Mouse (Mus musculus) adrenal gland, postnatal 10 days (tissue): ENCODE measurements around the gene Olfr603. TPM values are rescaled to one million over a fixed set of nuclear protein-coding genes. Genes with fewer than 3 reads are reported as not detected.
"Not testable (repeated sequence)": the region's sequence is repeated elsewhere in the genome, so short reads cannot be mapped to it uniquely, and the experiment has no call there.

Experiments
- DNase-seq: peaks from one replicate; pipeline ENCODE4 v3.0.0; 2021; ENCODE audit warnings: mixed read lengths
- long read RNA-seq, 2 experiments: library from polyadenylated mRNA; stranded (forward); transcript quantifications; one replicate each; pipeline ENCODE4 v2.0.0; 2021
- microRNA-seq: library from miRNA; unstranded; fragments of <30 nt; microRNA quantifications from one replicate; pipeline ENCODE4 v1.2.0, GENCODE M21; 2021
- total RNA-seq, 2 experiments: library from RNA; stranded (reverse); gene quantifications; 2 replicates each; pipeline ENCODE4 v1.2.3; 2021

Gene Olfr603
- total RNA-seq = not detected
- long read RNA-seq, experiment 1 = 0 reads
- long read RNA-seq, experiment 2 = 0 reads

GRCm38 (mm10) chr7:103386077-103386476 is at the start of gene Olfr603:
Olfr603 (minus strand) TSS chr7:103386177.
- no peak for DNase-seq

GRCm38 (mm10) chr7:103414772-103415171 is 28.8 kb upstream of the Olfr603 start, which contains the start of gene Usp17lc:
Usp17lc (plus strand) TSS chr7:103415072.
- DNase-seq = not testable (repeated sequence)

- DNase-seq = not testable (repeated sequence)
Measured at GRCm38 (mm10) chr7:103406521-103407055, 20.6 kb upstream of the Olfr603 start.

GRCm38 (mm10) chr7:103398981-103399380 is 13.0 kb upstream of the Olfr603 start:
- DNase-seq = no peak

- no peak for DNase-seq
Measured at GRCm38 (mm10) chr7:103397758-103398157, 11.8 kb upstream of the Olfr603 start.

- DNase-seq = no peak
Measured at GRCm38 (mm10) chr7:103362555-103362954, 23.4 kb downstream of the Olfr603 start, which contains the start of gene Olfr601. Olfr601 (minus strand) TSS chr7:103362655.

GRCm38 (mm10) chr7:103349569-103349968 is 36.4 kb downstream of the Olfr603 start, which contains the start of gene Olfr600:
Olfr600 (minus strand) TSS chr7:103349669.
- DNase-seq = no peak

- no peak for DNase-seq
Measured at GRCm38 (mm10) chr7:103335617-103336016, 50.4 kb downstream of the Olfr603 start, which contains the start of gene Olfr599. Olfr599 (plus strand) TSS chr7:103335917.

Small RNAs within 50 kb of the gene (microRNA-seq; reads per million reads assigned to microRNA genes)
- gene Gm25774 = not detected

Other genes starting within 250 kb of the Olfr603 start
- not detected for gene Olfr588-ps1, start 245.3 kb downstream of the Olfr603 start, total RNA-seq
- not detected for gene Olfr589, start 229.8 kb downstream of the Olfr603 start, total RNA-seq
- not detected for gene Olfr591, start 207.8 kb downstream of the Olfr603 start, total RNA-seq
- not detected for gene Olfr592, start 201.4 kb downstream of the Olfr603 start, total RNA-seq
- gene Olfr593, start 174.3 kb downstream of the Olfr603 start, total RNA-seq = not detected
- not detected for gene Olfr594, start 169.2 kb downstream of the Olfr603 start, total RNA-seq
- not detected for gene Usp17ld, start 133.7 kb downstream of the Olfr603 start, total RNA-seq
- not detected for gene Olfr596, start 80.5 kb downstream of the Olfr603 start, total RNA-seq
- not detected for gene Olfr597, start 69.9 kb downstream of the Olfr603 start, total RNA-seq
- gene Olfr598, start 62.6 kb downstream of the Olfr603 start, total RNA-seq = not detected
- gene Olfr599, start 50.3 kb downstream of the Olfr603 start, total RNA-seq = not detected
- gene Olfr600, start 36.5 kb downstream of the Olfr603 start, total RNA-seq = not detected
- gene Olfr601, start 23.5 kb downstream of the Olfr603 start, total RNA-seq = not detected
- gene Usp17lc, start 28.9 kb upstream of the Olfr603 start, total RNA-seq = not detected
- gene Olfr605, start 59.3 kb upstream of the Olfr603 start, total RNA-seq = not detected
- gene Olfr606, start 62.9 kb upstream of the Olfr603 start, total RNA-seq = not detected
- not detected for gene Olfr607, start 78.0 kb upstream of the Olfr603 start, total RNA-seq
- not detected for gene Olfr608, start 83.7 kb upstream of the Olfr603 start, total RNA-seq
- gene Olfr609, start 111.9 kb upstream of the Olfr603 start, total RNA-seq = not detected
- not detected for gene Olfr610, start 125.9 kb upstream of the Olfr603 start, total RNA-seq
- not detected for gene Olfr611, start 134.7 kb upstream of the Olfr603 start, total RNA-seq
- not detected for gene Olfr612, start 156.5 kb upstream of the Olfr603 start, total RNA-seq
- gene Olfr613, start 161.9 kb upstream of the Olfr603 start, total RNA-seq = not detected
- gene Olfr615, start 169.9 kb upstream of the Olfr603 start, total RNA-seq = not detected
- gene Olfr616, start 183.0 kb upstream of the Olfr603 start, total RNA-seq = not detected
- gene Olfr617, start 186.9 kb upstream of the Olfr603 start, total RNA-seq = not detected
- gene Olfr618, start 203.9 kb upstream of the Olfr603 start, total RNA-seq = not detected
- gene Olfr619, start 214.4 kb upstream of the Olfr603 start, total RNA-seq = not detected
- not detected for gene Olfr620, start 226.4 kb upstream of the Olfr603 start, total RNA-seq